Mouse (Mus musculus): ENCODE data around the gene Xntrpc. TPM values are rescaled to one million over a fixed set of nuclear protein-coding genes. Genes with fewer than 3 reads are reported as not detected.
"Not testable (repeated sequence)": the region's sequence is repeated elsewhere in the genome, so short reads cannot be mapped to it uniquely, and the experiment has no call there.

Gene Xntrpc
- polyA plus RNA-seq (2016; fragmentation: Nextera tagmentation; extraction: Ambion mirVana), result 1.4 and 1.8 TPM in 2 replicates

DNA sequence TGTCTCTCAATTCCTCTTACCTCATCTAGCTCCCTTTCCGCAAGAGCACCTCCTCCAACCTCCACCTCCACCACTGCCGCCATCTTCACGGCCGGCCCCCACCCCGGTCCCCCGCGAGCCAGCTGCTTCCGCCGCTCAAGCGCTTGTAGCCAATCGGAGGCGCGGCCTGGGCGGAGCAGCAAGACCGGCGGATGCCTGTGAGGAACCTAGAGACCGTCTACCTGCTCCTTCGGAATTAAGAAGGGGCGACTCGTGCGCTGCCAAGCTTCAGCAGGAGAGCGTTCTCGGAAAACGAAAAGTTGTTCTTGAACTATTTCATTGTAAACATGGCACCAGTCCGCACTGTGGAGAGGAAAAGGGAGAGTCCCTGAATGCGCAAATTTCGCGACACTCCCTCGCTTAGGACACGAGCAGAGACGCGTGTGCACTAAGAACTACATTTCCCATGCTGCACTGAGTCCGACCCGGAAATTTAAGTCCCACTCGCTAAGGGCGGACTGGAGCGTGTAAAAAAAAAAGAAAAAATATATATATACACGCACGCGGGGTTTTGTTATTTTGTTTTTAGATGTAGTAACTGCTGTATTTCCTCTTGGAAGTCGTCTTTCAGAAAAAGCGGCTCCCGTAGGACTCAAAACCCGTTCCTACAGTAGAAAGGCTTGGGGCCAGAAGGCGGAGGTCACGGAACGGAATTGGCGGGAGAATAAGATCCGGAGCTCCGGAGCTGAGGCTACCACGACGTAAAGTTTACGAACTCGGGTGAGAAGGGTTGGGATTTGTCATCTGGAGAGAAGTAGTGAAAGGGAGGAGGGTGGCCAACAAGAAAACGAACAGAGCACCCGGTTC, at the start of gene Xntrpc, which contains the start of the genes Rnf121 and Xndc1:
TSS of gene Xntrpc (plus strand) at position 668 of the 846 bp plus-strand sequence.
TSS of gene Rnf121 (minus strand) at position 424 of the 846 bp plus-strand sequence.
TSS of gene Xndc1 (plus strand) at position 466 of the 846 bp plus-strand sequence.
- Histone ChIP-seq H3K4me1 (peaks cover 16% of the 10 kb centered on the region), H3K9me3 (replicated peaks) (no peaks in the 10 kb centered on the region), H3K27ac (peak within 1 kb of the TSS; percentile 90), H3K4me3 (peak within 1 kb of the TSS; percentile 83), H3K36me3 (peaks cover 40% of the 10 kb centered on the region), H3K27me3 (ENCODE audit: low read depth, poor library complexity, severe bottlenecking) (no peaks in the 10 kb centered on the region)
- DNase-seq (ENCODE audit: low spot score), result peak; percentile 96
- under 1% methylated on average over 56 of the region's 56 CpGs for WGBS

DNA sequence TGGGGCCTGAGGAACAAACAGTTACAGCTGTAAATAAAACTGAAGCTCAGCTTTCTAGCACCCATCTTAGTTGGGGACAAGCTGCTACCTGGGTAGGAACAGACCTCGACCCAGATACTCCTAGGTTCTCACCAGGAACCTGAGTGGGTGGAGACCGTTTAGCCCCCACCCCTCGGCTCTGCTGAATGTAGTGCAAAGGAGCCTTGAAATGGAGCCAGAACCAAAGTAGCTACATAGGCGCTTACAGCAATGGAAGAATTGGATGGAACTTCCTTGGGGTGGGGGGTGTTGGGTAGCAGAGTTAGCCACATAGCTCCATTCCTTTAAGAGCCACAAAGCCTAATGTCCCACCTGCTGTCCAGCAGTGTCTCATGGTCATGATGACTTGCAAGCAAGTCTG, 48.6 kb upstream of the Xntrpc start:
- Histone ChIP-seq H3K27ac (no peak overlapping the region), H3K36me3 (peaks cover 99% of the 10 kb centered on the region), H3K27me3 (ENCODE audit: low read depth, poor library complexity, severe bottlenecking) (no peaks in the 10 kb centered on the region), H3K4me3 (no peak overlapping the region), H3K4me1 (no peaks in the 10 kb centered on the region), H3K9me3 (replicated peaks) (no peaks in the 10 kb centered on the region)
- DNase-seq (ENCODE audit: low spot score), result no peak
- 88% methylated on average over 4 of the region's 4 CpGs for WGBS

DNA sequence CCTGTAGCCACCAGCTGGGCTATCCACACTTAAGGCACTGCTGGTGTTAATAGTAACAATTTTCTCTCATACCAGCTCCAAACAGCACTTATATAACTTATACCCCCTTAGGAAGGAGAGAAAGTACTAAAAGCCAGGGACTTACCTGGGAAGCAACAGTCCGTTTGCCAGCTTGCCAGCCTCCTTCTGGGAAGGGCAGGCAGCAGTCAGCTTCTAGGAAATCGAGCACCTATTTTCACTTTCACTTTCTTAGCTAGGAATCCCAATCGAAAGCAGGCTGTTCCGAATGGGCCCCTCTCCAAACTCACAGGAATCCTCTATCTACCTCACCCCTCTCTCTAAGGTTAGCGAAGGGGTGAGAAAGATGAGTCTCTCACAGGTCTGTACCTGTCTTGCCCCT, 48.1 kb upstream of the Xntrpc start:
- H3K36me3 ChIP-seq, result peaks cover 99% of the 10 kb centered on the region
- WGBS, result 87% methylated on average over 5 of the region's 5 CpGs
- DNase-seq (ENCODE audit: low spot score), result no peak
- H3K27ac ChIP-seq, result no peak overlapping the region
- no peaks in the 10 kb centered on the region for H3K4me1 ChIP-seq
- no peak overlapping the region for H3K4me3 ChIP-seq
- no peaks in the 10 kb centered on the region for H3K27me3 ChIP-seq (ENCODE audit: low read depth, poor library complexity, severe bottlenecking)
- H3K9me3 ChIP-seq (replicated peaks), result no peaks in the 10 kb centered on the region

DNA sequence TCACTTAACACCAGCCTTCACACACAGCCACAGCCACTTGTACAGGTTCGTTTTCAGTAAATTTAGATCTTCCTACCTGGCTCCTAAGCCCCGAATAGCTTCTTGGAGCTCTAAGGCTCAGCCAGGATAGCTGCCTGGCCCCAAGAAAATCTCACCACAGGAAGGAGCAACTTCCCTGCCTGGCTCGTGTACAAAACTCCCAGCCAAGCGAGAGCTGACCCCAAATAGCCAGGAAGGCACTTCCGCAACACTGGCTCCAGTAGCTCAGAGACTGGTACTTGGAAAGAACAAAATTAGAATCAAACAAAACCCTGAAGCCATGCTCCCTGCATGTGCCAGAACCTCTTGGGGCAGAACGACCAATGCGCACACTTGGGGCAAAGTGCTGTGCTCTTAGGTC, 47.5 kb upstream of the Xntrpc start:
- Histone ChIP-seq H3K9me3 (replicated peaks) (no peaks in the 10 kb centered on the region), H3K27ac (no peak overlapping the region), H3K4me3 (no peak overlapping the region), H3K36me3 (peaks cover 99% of the 10 kb centered on the region), H3K27me3 (ENCODE audit: low read depth, poor library complexity, severe bottlenecking) (no peaks in the 10 kb centered on the region), H3K4me1 (no peaks in the 10 kb centered on the region)
- no peak for DNase-seq (ENCODE audit: low spot score)
- WGBS, result 85% methylated on average over 7 of the region's 7 CpGs

DNA sequence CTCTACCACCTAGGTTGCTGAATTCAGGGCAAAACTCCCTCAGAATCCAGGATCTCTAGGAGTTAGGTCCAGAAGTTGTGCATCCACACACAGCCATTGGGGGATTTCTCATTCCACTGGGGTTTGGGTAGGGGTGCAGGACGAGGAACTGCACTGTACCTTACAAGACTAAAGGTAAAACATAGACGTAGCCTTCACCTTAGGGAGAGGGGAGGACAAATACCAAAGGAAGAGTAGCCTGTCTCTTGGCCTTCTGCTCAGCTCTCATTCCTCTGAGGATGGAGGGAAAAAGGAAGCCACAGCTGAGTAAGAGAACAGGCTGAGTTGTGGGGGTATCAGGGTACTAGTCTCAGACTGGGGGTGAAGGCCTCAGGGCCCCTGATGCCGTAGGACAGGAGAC, 46.9 kb upstream of the Xntrpc start, which contains the start of gene Il18bp:
TSS of gene Il18bp (minus strand) at position 101 of the 400 bp plus-strand sequence.
- H3K36me3 ChIP-seq, result peaks cover 99% of the 10 kb centered on the region
- H3K4me1 ChIP-seq, result no peaks in the 10 kb centered on the region
- H3K9me3 ChIP-seq (replicated peaks), result no peaks in the 10 kb centered on the region
- DNase-seq (ENCODE audit: low spot score), result no peak
- H3K27ac ChIP-seq, result no peak within 1 kb of the TSS
- WGBS, result 91% methylated on average over 3 of the region's 3 CpGs
- no peaks in the 10 kb centered on the region for H3K27me3 ChIP-seq (ENCODE audit: low read depth, poor library complexity, severe bottlenecking)
- H3K4me3 ChIP-seq, result no peak within 1 kb of the TSS

DNA sequence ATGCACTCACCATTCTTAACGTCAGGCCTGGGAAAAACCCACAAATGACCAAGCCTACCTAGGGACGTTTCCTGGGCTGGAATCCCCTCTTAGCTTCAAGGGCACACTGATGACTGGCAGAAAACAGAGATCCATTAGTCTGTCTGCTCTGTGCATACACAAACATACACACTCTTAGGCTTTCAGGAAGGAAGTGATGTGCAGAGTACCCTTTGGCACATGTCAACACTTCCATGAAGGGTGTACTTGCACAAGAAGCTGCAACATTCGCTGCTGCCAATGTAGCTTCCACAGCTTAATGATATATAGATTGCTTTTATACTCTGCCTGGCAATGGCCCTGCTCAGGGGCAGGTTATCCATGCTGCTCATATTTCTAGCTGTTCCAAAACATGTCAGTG, 46.2 kb upstream of the Xntrpc start:
- Histone ChIP-seq H3K4me1 (no peaks in the 10 kb centered on the region), H3K36me3 (peaks cover 99% of the 10 kb centered on the region), H3K27ac (no peak overlapping the region), H3K9me3 (replicated peaks) (no peaks in the 10 kb centered on the region), H3K27me3 (ENCODE audit: low read depth, poor library complexity, severe bottlenecking) (no peaks in the 10 kb centered on the region), H3K4me3 (no peak overlapping the region)
- WGBS, result 85% methylated on average over 3 of the region's 3 CpGs
- DNase-seq (ENCODE audit: low spot score), result no peak

DNA sequence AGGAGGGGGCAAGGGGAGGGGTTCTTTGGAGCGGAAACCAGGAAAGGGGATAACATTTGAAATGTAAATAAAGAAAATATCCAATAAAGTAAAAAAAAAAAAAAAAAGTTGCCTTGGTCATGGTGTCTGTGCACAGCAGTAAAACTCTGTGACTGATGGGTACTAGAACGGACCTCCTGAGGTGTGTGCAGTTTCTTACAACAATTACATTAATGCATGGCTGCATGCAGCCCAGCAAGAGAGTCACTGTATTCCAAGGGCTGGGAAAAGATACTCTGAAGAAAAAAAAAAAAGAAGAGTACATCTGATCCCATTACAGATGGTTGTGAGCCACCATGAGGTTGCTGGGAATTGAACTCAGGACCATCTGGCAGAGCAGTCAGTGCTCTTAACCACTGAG, 44.6 kb upstream of the Xntrpc start:
- not testable (repeated sequence) for H3K9me3 ChIP-seq (replicated peaks); H3K4me1 ChIP-seq; H3K27me3 ChIP-seq (ENCODE audit: low read depth, poor library complexity, severe bottlenecking); H3K27ac ChIP-seq; DNase-seq (ENCODE audit: low spot score); H3K4me3 ChIP-seq
- H3K36me3 ChIP-seq, result peaks cover 98% of the 10 kb centered on the region
- 96% methylated on average over 2 of the region's 2 CpGs for WGBS

DNA sequence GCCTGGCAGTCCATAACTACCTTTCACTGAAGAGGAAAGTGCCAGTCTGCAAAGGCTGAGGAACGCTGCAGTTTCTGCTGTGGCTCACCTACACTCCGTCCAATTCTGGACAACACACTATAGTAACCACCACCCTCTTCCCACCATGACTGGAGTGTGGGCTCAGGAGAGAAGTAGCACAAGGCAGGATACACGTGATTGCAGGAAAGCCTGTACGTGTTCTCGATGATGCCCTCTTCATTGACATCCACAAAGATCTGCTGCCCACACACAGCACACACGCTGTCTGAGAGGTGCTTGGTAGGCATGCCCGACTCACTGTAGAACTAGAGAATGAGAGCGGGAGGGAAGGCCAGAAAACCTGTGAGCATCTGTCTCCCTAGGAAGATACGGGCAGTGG, 41.7 kb upstream of the Xntrpc start:
- Histone ChIP-seq H3K27ac (no peak overlapping the region), H3K9me3 (replicated peaks) (no peaks in the 10 kb centered on the region), H3K4me1 (no peaks in the 10 kb centered on the region), H3K4me3 (no peak overlapping the region), H3K36me3 (peaks cover 94% of the 10 kb centered on the region), H3K27me3 (ENCODE audit: low read depth, poor library complexity, severe bottlenecking) (no peaks in the 10 kb centered on the region)
- WGBS, result 96% methylated on average over 9 of the region's 9 CpGs
- no peak for DNase-seq (ENCODE audit: low spot score)

DNA sequence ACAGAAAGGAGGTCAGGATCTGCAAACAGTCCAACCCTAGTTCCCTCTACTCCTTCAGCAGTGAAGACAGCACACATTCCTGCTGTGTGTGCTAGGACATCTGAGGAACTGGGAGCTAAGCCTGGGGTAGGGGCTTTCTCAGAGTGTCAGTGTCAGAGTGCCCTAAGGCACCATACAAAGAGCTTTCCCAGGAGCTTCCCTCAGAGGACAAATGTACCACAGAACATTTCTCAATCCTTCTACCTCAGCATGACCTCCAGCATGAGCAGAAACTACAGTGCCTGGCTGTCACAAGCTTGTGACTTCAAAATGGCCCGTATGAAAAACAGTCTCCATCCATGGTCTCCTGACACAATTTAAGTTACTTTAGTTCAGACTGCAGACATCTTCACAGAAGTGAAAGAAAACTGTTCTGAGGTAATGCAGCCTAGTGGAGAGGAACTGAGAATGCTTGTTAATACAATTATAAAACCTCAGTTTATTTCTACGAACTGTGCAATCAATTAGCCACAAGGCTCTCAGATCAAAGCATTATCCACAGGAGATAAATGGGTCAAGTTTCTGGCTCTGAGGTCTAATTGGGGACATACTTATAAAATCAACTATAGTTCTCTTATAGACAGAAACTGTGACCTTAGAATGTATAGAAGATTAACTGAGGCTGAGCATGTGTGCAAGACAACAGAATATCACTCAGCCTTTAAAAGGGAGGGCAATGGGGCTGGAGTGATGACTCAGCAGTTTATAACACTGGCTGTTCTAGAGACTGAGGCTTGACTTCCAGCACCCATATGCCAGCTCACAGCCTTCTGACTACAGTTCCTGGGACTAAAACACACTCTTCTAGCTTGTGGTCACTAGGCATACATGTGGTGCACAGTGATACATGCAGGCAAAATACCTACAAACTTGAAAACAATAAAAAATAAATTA, 40.1 kb upstream of the Xntrpc start:
- no peaks in the 10 kb centered on the region for H3K27me3 ChIP-seq (ENCODE audit: low read depth, poor library complexity, severe bottlenecking)
- H3K36me3 ChIP-seq, result peaks cover 92% of the 10 kb centered on the region
- WGBS, result 79% methylated on average over 2 of the region's 2 CpGs
- no peak overlapping the region for H3K4me3 ChIP-seq
- no peaks in the 10 kb centered on the region for H3K4me1 ChIP-seq
- H3K9me3 ChIP-seq (replicated peaks), result no peaks in the 10 kb centered on the region
- no peak overlapping the region for H3K27ac ChIP-seq
- no peak for DNase-seq (ENCODE audit: low spot score)

DNA sequence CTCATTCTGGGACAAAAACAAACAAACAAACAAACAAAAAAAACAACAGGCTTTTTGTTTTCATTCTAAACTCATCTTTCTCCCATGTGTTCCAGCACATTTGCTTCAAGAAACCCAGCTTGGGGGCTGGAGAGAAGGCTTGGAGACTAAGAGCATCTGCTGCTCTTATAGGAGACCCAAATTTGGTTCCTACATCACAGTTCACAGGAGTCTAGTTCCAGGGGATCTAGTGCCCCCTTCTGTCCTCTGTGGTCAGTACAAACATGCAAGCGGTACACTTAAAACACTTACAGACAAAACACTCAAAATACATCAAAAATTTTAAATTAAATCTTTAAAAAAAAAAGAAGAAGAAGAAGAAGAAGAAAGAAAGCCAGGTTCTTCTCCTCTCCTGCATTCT, 30.6 kb upstream of the Xntrpc start:
- no peak for DNase-seq (ENCODE audit: low spot score)
- H3K36me3 ChIP-seq, result peaks cover 100% of the 10 kb centered on the region

DNA sequence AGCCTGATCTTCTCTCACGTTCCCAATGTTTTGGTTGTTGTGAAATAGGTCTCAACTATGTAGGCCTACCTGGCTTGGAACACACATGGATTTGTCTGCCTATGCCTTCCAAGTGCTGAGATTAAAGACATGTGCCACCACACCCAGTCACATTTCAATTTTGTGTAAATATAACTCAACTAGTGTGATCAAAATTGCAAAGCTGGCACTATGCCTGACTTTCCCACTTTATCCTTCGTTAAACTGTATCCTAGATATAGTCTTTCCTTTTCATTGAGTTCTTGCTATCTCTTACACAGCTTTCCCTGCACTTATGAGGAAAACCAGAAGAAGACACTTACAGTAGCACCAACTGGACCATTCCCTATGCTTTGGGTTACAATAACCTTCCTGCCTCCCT, 30.0 kb upstream of the Xntrpc start:
- 95% methylated on average over 2 of the region's 2 CpGs for WGBS
- Histone ChIP-seq H3K36me3 (peaks cover 100% of the 10 kb centered on the region), H3K4me1 (no peaks in the 10 kb centered on the region), H3K27me3 (ENCODE audit: low read depth, poor library complexity, severe bottlenecking) (no peaks in the 10 kb centered on the region), H3K27ac (no peak overlapping the region), H3K4me3 (no peak overlapping the region), H3K9me3 (replicated peaks) (no peaks in the 10 kb centered on the region)
- no peak for DNase-seq (ENCODE audit: low spot score)

More for the DNA sequence above, 30.6 kb upstream of the Xntrpc start:
- Histone ChIP-seq H3K9me3 (replicated peaks) (no peaks in the 10 kb centered on the region), H3K27ac (no peak overlapping the region), H3K4me3 (no peak overlapping the region), H3K27me3 (ENCODE audit: low read depth, poor library complexity, severe bottlenecking) (no peaks in the 10 kb centered on the region), H3K4me1 (no peaks in the 10 kb centered on the region)
- 94% methylated on average over 1 of the region's 1 CpGs for WGBS

DNA sequence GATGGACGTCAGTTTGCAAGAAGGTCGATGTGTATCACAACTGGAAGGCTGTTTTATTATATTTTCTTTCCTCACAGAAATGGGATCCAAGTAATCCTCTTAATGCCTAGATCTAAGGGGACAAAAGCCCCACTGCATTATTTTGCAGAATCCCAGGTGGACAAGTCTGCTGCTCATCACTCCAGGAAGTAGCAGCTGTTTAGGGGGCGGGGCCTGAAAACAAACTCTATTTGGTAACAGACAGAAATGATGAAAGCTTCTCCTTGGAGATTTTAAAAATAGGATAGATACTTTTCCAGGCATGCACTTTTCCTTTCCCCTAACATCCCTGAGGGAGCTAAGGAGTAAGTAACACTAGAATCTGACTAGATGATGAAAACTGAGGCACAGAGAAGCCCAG, 28.2 kb upstream of the Xntrpc start:
- Histone ChIP-seq H3K9me3 (replicated peaks) (no peaks in the 10 kb centered on the region), H3K27me3 (ENCODE audit: low read depth, poor library complexity, severe bottlenecking) (no peaks in the 10 kb centered on the region), H3K4me1 (no peaks in the 10 kb centered on the region), H3K4me3 (no peak overlapping the region), H3K27ac (no peak overlapping the region), H3K36me3 (peaks cover 97% of the 10 kb centered on the region)
- no peak for DNase-seq (ENCODE audit: low spot score)
- WGBS, result 96% methylated on average over 3 of the region's 3 CpGs

DNA sequence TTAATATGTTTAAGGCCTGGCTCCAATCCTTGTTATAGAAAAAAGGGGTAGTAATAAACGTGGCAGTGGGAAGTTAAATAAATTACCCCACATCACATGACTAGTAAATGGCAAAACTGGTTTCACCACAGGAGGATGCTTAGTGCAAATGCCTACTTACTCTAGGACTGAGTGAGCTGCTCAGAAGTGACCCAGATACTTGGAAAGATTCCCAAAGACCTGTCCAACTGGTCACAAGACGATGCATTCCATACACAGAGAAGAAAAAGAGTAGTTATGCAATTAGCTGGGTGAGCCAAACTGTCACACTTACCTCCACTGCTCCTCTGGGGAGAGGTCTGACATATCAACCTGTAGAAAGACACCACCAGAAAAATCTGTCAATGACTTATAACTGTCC, 23.2 kb upstream of the Xntrpc start:
- no peak overlapping the region for H3K27ac ChIP-seq
- no peaks in the 10 kb centered on the region for H3K9me3 ChIP-seq (replicated peaks)
- no peaks in the 10 kb centered on the region for H3K27me3 ChIP-seq (ENCODE audit: low read depth, poor library complexity, severe bottlenecking)
- peaks cover 15% of the 10 kb centered on the region for H3K4me1 ChIP-seq
- no peak overlapping the region for H3K4me3 ChIP-seq
- H3K36me3 ChIP-seq, result peaks cover 62% of the 10 kb centered on the region
- WGBS, result 90% methylated on average over 2 of the region's 2 CpGs
- DNase-seq (ENCODE audit: low spot score), result no peak

Data from limb, embryonic 10.5 days (tissue).